Mouse (Mus musculus) intestine, embryonic 14.5 days (tissue): ENCODE measurements at regions not wholly inside any gene's neighbourhood (a gene's known extent, or its start where the extent isn't known, plus 50 kb on each side); places are given as distances from the start of the nearest gene placed in this dataset.

ENCODE experiments used
- ATAC-seq: fragments of 200-750 bp; cut with Nextera tagmentation; replicated peaks from 2 replicates; pipeline ENCODE4 v1.8.0; 2017; ENCODE audit warnings: low read depth, moderate number of reproducible peaks, moderate TSS enrichment, moderate library complexity; ENCODE audit not compliant: low FRiP score, low TSS enrichment
- DNase-seq: peaks from one replicate; pipeline ENCODE4 v3.0.0-alpha.2; 2018; ENCODE audit warnings: low spot score
- H3K27ac ChIP-seq: fragments of 300-500 bp; sonication (generic); 2 replicates; pipeline ENCODE4 v1.5.1; 2014; ENCODE audit warnings: low read depth, mild to moderate bottlenecking, control low read depth
- H3K27me3 ChIP-seq: fragments of 300-500 bp; sonication (generic); replicated peaks from 2 replicates; pipeline ENCODE4 v1.6.1; 2014; ENCODE audit warnings: low read length, control low read depth; ENCODE audit not compliant: control insufficient read depth, insufficient read depth
- H3K36me3 ChIP-seq: fragments of 300-500 bp; sonication (generic); 2 replicates; pipeline ENCODE4 v1.6.1; 2014; ENCODE audit warnings: low read length, control low read depth; ENCODE audit not compliant: control insufficient read depth, insufficient read depth
- H3K4me1 ChIP-seq: fragments of 300-500 bp; sonication (generic); replicated peaks from 2 replicates; pipeline ENCODE4 v1.6.1; 2014; ENCODE audit warnings: low read length, control low read depth, mixed read lengths; ENCODE audit not compliant: control insufficient read depth, insufficient read depth
- H3K4me2 ChIP-seq: fragments of 300-500 bp; sonication (generic); 2 replicates; pipeline ENCODE4 v1.6.1; 2014; ENCODE audit warnings: low read length
- H3K4me3 ChIP-seq: fragments of 300-500 bp; sonication (generic); 2 replicates; pipeline ENCODE4 v1.5.1; 2014; ENCODE audit warnings: low read depth, low read length, control low read depth, mixed read lengths
- H3K9ac ChIP-seq: fragments of 300-500 bp; sonication (generic); 2 replicates; pipeline ENCODE4 v1.6.1; 2014; ENCODE audit warnings: mild to moderate bottlenecking, low read length
- H3K9me3 ChIP-seq: fragments of 300-500 bp; sonication (generic); 2 replicates; pipeline ENCODE4 v1.6.1; 2016; ENCODE audit warnings: low read length, control low read depth; ENCODE audit not compliant: control insufficient read depth
- WGBS: fragments of 180-500 bp; shearing (Covaris S2); extraction: QIAGEN DNeasy Blood & Tissue Kit; methylation state at CpG from one replicate; pipeline ENCODE4 v1.1.7; 2014; 5-methylcytosine and 5-hydroxymethylcytosine counted together

- Histone ChIP-seq H3K4me2 (no peak overlapping the region), H3K4me1 (no peaks in the 10 kb centered on the region), H3K9ac (no peak overlapping the region), H3K27me3 (no peaks in the 10 kb centered on the region), H3K36me3 (no peaks in the 10 kb centered on the region), H3K9me3 (no peaks in the 10 kb centered on the region), H3K4me3 (no peak overlapping the region), H3K27ac (no peak overlapping the region)
- DNase-seq (no peak), ATAC-seq (no peak)
- WGBS: 72% methylated on average over 7 of the region's 7 CpGs
Measured at GRCm38 (mm10) chr15:36684684-36685083, 322.9 kb downstream of the Zfp706 start.

DNA sequence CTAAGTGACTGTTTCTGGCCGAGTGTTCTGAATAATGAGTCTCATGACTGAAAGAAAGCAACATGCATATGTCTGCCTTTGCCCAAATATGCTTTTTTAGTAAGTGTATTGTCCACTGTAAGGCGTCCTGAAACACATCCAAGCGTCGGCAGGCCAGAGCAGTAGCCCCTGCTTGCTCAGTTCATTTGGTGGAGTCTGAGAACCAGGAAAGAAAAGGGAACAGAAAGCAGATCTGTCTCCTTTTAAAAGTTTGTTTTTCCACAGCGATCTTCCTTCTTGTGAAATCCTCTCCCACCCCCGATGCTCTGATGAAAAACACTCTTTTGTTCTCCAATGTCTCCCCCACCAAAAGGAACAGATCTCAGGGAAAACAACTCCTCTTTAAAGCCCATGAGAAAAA, 324.7 kb downstream of the Zfp706 start:
- Histone ChIP-seq H3K9ac (no peak overlapping the region), H3K36me3 (no peaks in the 10 kb centered on the region), H3K27ac (no peak overlapping the region), H3K27me3 (no peaks in the 10 kb centered on the region), H3K4me2 (no peak overlapping the region), H3K4me3 (no peak overlapping the region), H3K4me1 (no peaks in the 10 kb centered on the region), H3K9me3 (no peaks in the 10 kb centered on the region)
- DNase-seq: no peak
- WGBS: 54% methylated on average over 6 of the region's 6 CpGs
- ATAC-seq: no peak

- 53% methylated on average over 5 of the region's 5 CpGs for WGBS
- no peak for ATAC-seq
- H3K36me3 ChIP-seq: no peaks in the 10 kb centered on the region
Measured at GRCm38 (mm10) chr15:36682159-36682558, 325.4 kb downstream of the Zfp706 start.

DNA sequence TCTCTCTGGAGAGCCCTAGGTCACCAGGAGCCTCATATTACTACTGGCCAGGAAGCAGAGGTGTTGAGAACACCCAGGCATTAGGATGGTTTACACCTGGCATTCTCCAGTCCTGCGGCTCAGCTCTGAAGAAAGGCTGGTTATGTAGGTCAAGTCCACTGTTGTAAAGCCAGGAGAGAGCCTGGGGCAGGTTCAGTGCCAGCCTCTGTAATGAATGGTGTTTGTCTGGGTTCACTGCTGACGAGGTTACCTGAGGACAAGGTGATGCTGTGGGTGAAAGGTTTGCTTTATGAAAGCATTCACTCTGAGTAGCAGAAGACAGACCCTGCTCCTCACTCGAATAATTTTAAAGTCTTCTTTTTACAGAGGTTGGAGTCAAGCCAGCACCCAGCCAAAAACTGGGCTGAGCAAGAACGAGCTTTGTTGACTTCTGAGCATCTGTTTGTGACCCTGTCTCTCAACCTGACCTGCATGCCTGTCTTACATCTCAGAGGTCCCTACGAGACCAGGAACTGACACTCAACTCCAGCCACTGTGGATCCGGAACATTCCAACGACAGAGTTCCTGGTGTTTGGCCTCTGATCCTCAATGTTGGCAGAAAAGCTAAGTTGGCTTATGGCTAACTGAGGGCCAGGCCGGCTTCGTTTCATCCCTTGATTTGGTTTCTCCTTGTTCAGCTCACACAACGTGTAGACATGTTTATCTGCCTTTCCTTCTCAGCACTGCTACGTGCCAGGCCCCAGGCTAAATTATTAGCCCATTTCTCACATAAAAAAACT, 327.0 kb downstream of the Zfp706 start:
- Histone ChIP-seq H3K9ac (no peak overlapping the region), H3K27ac (no peak overlapping the region), H3K4me2 (no peak overlapping the region), H3K27me3 (no peaks in the 10 kb centered on the region), H3K4me3 (no peak overlapping the region), H3K36me3 (no peaks in the 10 kb centered on the region), H3K4me1 (no peaks in the 10 kb centered on the region), H3K9me3 (no peaks in the 10 kb centered on the region)
- WGBS: 76% methylated on average over 11 of the region's 11 CpGs
- DNase-seq (no peak), ATAC-seq (no peak)

More at GRCm38 (mm10) chr15:36682159-36682558, 325.4 kb downstream of the Zfp706 start:
- no peak for DNase-seq
- H3K9me3 ChIP-seq: no peaks in the 10 kb centered on the region
- H3K27me3 ChIP-seq: no peaks in the 10 kb centered on the region
- no peaks in the 10 kb centered on the region for H3K4me1 ChIP-seq
- H3K9ac ChIP-seq: no peak overlapping the region
- no peak overlapping the region for H3K4me3 ChIP-seq
- no peak overlapping the region for H3K27ac ChIP-seq
- H3K4me2 ChIP-seq: no peak overlapping the region

DNA sequence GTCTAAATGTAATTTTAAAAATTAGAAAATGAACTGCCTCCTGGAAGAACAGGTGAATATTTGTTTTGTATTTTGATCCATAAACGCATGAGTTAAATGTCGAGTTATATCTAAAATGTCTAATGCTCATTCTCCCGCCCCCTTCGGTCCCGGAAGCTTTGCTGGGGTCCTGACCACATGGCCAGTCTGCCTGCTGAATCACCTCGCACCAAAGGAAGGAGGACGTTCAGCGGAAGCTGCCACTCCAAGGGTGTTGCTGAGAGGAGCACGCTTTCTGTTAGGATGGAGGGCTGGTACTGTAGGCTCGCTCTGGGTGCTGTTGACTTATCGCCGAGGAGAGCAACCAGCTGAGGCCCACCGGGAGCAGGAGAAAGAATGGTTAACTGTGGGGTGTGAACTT, 328.0 kb downstream of the Zfp706 start:
- H3K36me3 ChIP-seq: no peaks in the 10 kb centered on the region
- no peak overlapping the region for H3K27ac ChIP-seq
- H3K9ac ChIP-seq: no peak overlapping the region
- no peak for ATAC-seq
- no peaks in the 10 kb centered on the region for H3K9me3 ChIP-seq
- H3K4me1 ChIP-seq: no peaks in the 10 kb centered on the region
- WGBS: 82% methylated on average over 13 of the region's 13 CpGs
- DNase-seq: no peak
- no peaks in the 10 kb centered on the region for H3K27me3 ChIP-seq
- no peak overlapping the region for H3K4me3 ChIP-seq
- H3K4me2 ChIP-seq: no peak overlapping the region

DNA sequence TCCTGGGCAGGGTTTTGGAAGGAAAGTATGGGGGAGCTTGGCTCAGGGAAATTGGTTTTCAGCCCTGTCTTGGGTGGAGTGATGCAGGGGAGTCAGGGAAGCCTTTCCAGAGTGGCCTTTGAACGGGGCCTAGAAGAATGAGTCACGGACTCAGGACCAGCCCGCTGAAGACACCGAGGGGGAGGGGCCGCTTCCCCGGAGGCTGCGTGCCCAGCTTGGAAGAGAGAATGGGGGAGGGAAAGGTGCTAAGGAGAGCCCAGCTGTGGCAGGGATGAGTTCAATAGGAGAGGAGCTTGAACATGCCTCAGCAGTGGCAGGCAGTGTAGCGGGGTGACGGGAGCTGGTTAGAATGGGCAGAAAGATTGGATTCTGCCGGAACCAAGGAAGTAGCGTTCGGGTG, 337.8 kb downstream of the Zfp706 start:
- no peak overlapping the region for H3K4me3 ChIP-seq
- H3K4me2 ChIP-seq: peak overlapping the region; percentile 25; the same call in 1 of the 2 replicates
- no peak overlapping the region for H3K27ac ChIP-seq
- ATAC-seq (peak; percentile 72), DNase-seq (peak; percentile 60)
- WGBS: 32% methylated on average over 12 of the region's 12 CpGs
- H3K4me1 ChIP-seq: peaks cover 6% of the 10 kb centered on the region
- H3K27me3 ChIP-seq: no peaks in the 10 kb centered on the region
- H3K36me3 ChIP-seq: no peaks in the 10 kb centered on the region
- H3K9me3 ChIP-seq: no peaks in the 10 kb centered on the region
- no peak overlapping the region for H3K9ac ChIP-seq

DNA sequence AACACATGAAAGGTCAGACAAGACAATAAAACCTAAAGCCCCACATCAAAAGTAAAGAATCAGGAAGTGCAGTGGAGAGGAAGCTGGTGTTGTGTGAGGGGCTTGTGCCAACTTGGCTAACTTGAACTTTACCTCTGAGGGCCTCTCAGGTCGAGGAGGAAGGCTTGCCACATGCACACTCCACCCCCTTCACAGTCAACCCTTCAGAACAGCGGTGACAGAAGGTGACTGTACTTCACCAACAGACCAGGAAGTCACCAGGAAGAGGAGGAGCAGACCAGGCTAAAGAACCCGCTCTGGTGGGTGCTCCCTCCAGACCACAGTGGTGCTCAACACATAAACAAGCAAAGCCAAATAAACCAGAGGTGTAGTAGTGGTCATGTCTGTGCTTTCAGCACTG, 341.0 kb downstream of the Zfp706 start:
- Histone ChIP-seq H3K9ac (no peak overlapping the region), H3K9me3 (no peaks in the 10 kb centered on the region), H3K4me1 (peaks cover 6% of the 10 kb centered on the region), H3K36me3 (no peaks in the 10 kb centered on the region), H3K27ac (no peak overlapping the region), H3K4me2 (no peak overlapping the region), H3K4me3 (no peak overlapping the region), H3K27me3 (no peaks in the 10 kb centered on the region)
- 38% methylated on average over 3 of the region's 3 CpGs for WGBS
- no peak for ATAC-seq
- DNase-seq: no peak

DNA sequence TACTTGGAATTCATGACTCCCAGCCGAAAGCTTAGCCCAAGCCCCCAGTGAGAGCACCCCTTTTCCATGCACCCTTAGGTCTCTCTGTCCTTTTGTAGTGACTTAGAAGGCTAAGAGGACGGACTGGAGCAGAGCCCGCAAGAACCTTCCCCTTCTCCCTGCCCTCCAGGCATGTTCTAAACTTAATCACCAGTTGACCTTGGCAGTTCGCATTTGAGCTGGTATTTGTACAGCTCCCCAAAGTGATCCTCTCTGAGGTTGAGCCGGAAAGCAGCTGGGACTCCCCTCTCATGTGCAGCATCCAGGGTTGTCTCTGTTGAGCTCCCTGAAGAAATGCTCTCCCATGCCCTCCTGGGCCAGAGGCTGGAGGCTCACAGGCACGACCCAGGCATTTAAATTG, 343.2 kb downstream of the Zfp706 start:
- Histone ChIP-seq H3K36me3 (no peaks in the 10 kb centered on the region), H3K9me3 (no peaks in the 10 kb centered on the region), H3K4me3 (no peak overlapping the region), H3K4me1 (peaks cover under 1% of the 10 kb centered on the region; the same call in 1 of the 2 replicates), H3K4me2 (no peak overlapping the region), H3K27ac (no peak overlapping the region), H3K9ac (no peak overlapping the region), H3K27me3 (no peaks in the 10 kb centered on the region)
- ATAC-seq: no peak
- 70% methylated on average over 6 of the region's 6 CpGs for WGBS
- DNase-seq: no peak

DNA sequence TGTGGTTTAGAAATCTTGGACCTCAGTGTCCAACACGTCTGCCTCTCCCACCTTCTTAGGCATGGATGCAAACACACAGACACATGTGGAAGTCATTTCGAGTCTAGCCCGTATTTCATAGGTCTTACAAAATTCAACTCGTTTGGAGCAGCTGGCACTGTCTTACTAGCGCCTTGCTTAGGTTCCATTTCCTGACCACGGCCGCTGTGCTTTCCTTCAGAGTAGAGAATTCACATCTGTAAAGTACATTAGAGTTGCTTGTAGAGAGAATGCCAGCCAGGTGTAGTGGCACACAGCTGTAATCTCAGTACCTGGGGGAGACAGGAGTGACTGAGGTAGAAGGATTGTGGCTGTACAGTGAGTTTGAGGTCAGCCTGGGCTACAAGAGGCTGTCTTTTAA, 346.6 kb downstream of the Zfp706 start:
- Histone ChIP-seq H3K36me3 (no peaks in the 10 kb centered on the region), H3K9ac (no peak overlapping the region), H3K27me3 (no peaks in the 10 kb centered on the region), H3K9me3 (no peaks in the 10 kb centered on the region), H3K27ac (no peak overlapping the region), H3K4me3 (no peak overlapping the region), H3K4me1 (no peaks in the 10 kb centered on the region), H3K4me2 (no peak overlapping the region)
- DNase-seq (no peak), ATAC-seq (no peak)
- 74% methylated on average over 7 of the region's 7 CpGs for WGBS
